Mouse (Mus musculus): ENCODE results near the gene Tpp1.

- TF ChIP-seq ZC3H11A (IDR thresholded peaks at IDR 0.05; ENCODE audit: borderline replicate concordance, low read depth, low read length), result no peak
- TF ChIP-seq HCFC1 (IDR thresholded peaks at IDR 0.05; ENCODE audit: borderline replicate concordance, insufficient read depth, low read length), result peak; percentile 40; the same call in 1 of the 2 replicates
- peak; percentile 95 for TF ChIP-seq CHD2 (IDR thresholded peaks at IDR 0.05; ENCODE audit: low read depth, low read length)
- no peak for TF ChIP-seq ZNF384 (IDR thresholded peaks at IDR 0.05; ENCODE audit: low read depth, low read length)
- TF ChIP-seq MAFK (IDR thresholded peaks at IDR 0.05; ENCODE audit: insufficient read depth, low read depth, low read length), result no peak
Observed at GRCm38 (mm10) chr7:105751491-105752433, at the start of gene Tpp1.
